25 mouse cellular contexts compared by ENCODE assay signal in the genomic region with DNA sequence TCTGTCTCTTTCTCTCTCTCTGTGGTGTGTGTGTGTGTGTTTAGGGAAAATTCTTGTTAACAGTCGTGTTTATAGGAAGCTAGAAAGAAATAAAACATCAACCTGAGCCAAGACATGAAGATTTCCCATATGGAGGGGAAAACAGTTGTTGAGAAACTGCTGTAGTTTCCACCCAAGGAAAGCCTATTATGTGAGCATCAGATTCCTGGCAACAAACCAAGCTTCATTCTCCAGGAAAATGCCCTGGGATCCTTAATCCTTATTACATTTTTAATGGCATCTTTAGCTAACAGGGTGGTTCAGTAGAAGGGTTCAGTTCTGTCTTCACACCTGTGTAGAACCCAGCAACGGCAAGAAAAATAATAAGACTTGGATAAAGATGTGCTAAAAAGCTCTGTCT. TPM values are rescaled to one million over a fixed set of nuclear protein-coding genes. Genes with fewer than 3 reads are reported as not detected.
DNase-seq lines count a peak whose midpoint lies in the region; ATAC-seq lines count a peak whose summit lies in the region.
"Had no signal": no experiment of that assay in that cellular context is flagged by ENCODE, and none has a peak within 500 bp of the region (broad histone marks: within the 10 kb centered on the region; RNA-seq: fewer than 3 reads in every experiment).

No protein-coding gene starts in this region.

- no peak overlapping the region for H3K4me3 ChIP-seq in forebrain, embryonic 14.5 days (ENCODE audit: low read depth, low read length)
- H3K4me3 ChIP-seq in forebrain, embryonic 13.5 days: no peak overlapping the region
- no peak overlapping the region for H3K4me3 ChIP-seq in midbrain, embryonic 14.5 days (replicated peaks; ENCODE audit: low read depth, low read length)
- H3K4me3 ChIP-seq in midbrain, embryonic 10.5 days: no peak overlapping the region
- H3K4me3 ChIP-seq: forebrain, embryonic 10.5 days; forebrain, embryonic 15.5 days; heart, adult 2 months; heart, embryonic 10.5 days; heart, embryonic 13.5 days; hindbrain, embryonic 15.5 days; intestine, embryonic 15.5 days had no signal

- no peak overlapping the region for H3K9ac ChIP-seq in forebrain, embryonic 14.5 days (ENCODE audit: low read length)
- H3K9ac ChIP-seq in forebrain, embryonic 13.5 days: no peak overlapping the region
- H3K9ac ChIP-seq in midbrain, embryonic 14.5 days (replicated peaks; ENCODE audit: low read length): no peak overlapping the region
- H3K9ac ChIP-seq: forebrain, embryonic 15.5 days; heart, embryonic 13.5 days; hindbrain, embryonic 15.5 days; intestine, embryonic 15.5 days had no signal

- no peak for ATAC-seq in forebrain, embryonic 14.5 days
- no peak for ATAC-seq in forebrain, embryonic 13.5 days
- no peak for ATAC-seq in midbrain, embryonic 14.5 days (ENCODE audit: low FRiP score, low TSS enrichment)
- ATAC-seq: forebrain, embryonic 15.5 days; intestine, embryonic 15.5 days had no signal

- no peaks in the 10 kb centered on the region for H3K27me3 ChIP-seq in forebrain, embryonic 14.5 days (replicated peaks; ENCODE audit: control insufficient read depth, insufficient read depth, low read length)
- no peaks in the 10 kb centered on the region for H3K27me3 ChIP-seq in forebrain, embryonic 13.5 days
- H3K27me3 ChIP-seq in midbrain, embryonic 14.5 days (ENCODE audit: control insufficient read depth, insufficient read depth, low read length): no peaks in the 10 kb centered on the region
- H3K27me3 ChIP-seq in midbrain, embryonic 10.5 days (ENCODE audit: low read depth, poor library complexity, severe bottlenecking): no peaks in the 10 kb centered on the region
- H3K27me3 ChIP-seq: CH12.LX; forebrain, embryonic 15.5 days; heart, embryonic 13.5 days; hindbrain, embryonic 15.5 days; intestine, embryonic 15.5 days had no signal

- H3K36me3 ChIP-seq in forebrain, embryonic 14.5 days (ENCODE audit: control insufficient read depth, insufficient read depth, low read length): no peaks in the 10 kb centered on the region
- no peaks in the 10 kb centered on the region for H3K36me3 ChIP-seq in forebrain, embryonic 13.5 days (ENCODE audit: poor library complexity, severe bottlenecking)
- no peaks in the 10 kb centered on the region for H3K36me3 ChIP-seq in midbrain, embryonic 14.5 days (ENCODE audit: control insufficient read depth, insufficient read depth, low read length)
- H3K36me3 ChIP-seq in midbrain, embryonic 10.5 days: no peaks in the 10 kb centered on the region
- H3K36me3 ChIP-seq: forebrain, embryonic 10.5 days; forebrain, embryonic 15.5 days; G1E; heart, embryonic 10.5 days; heart, embryonic 13.5 days; hindbrain, embryonic 15.5 days; intestine, embryonic 15.5 days had no signal

- peak; percentile 28 for DNase-seq in forebrain, embryonic 14.5 days (ENCODE audit: low spot score)
- DNase-seq in midbrain, embryonic 14.5 days: peak; percentile 32
- DNase-seq in midbrain, embryonic 10.5 days (ENCODE audit: low spot score): no peak
- peak; percentile 14 for DNase-seq in adipocyte (ENCODE audit: low spot score)
- no peak for DNase-seq in retina, postnatal 1 day
- DNase-seq: adrenal gland, adult 8-10 months; adrenal gland, postnatal 25 days; B cell, adult 2 months; cerebellum, adult 18-20 months; cerebellum, adult 9-10 months; cerebellum, postnatal 14 days; gastrocnemius, postnatal 10 days; gastrocnemius, postnatal 36 days; heart, adult 2 months; heart, postnatal 14 days; heart, postnatal 4 days had no signal

- H3K27ac ChIP-seq in forebrain, embryonic 14.5 days (ENCODE audit: low read depth, low read length): no peak overlapping the region
- no peak overlapping the region for H3K27ac ChIP-seq in forebrain, embryonic 13.5 days
- H3K27ac ChIP-seq in midbrain, embryonic 14.5 days (replicated peaks; ENCODE audit: low read depth, low read length): no peak overlapping the region
- H3K27ac ChIP-seq in midbrain, embryonic 10.5 days (replicated peaks): no peak overlapping the region
- H3K27ac ChIP-seq: forebrain, embryonic 10.5 days; forebrain, embryonic 15.5 days; heart, adult 2 months; heart, embryonic 10.5 days; heart, embryonic 13.5 days; hindbrain, embryonic 15.5 days; intestine, embryonic 15.5 days had no signal

- H3K4me2 ChIP-seq in forebrain, embryonic 14.5 days (ENCODE audit: low read length): no peak overlapping the region
- H3K4me2 ChIP-seq in forebrain, embryonic 13.5 days: no peak overlapping the region
- no peak overlapping the region for H3K4me2 ChIP-seq in midbrain, embryonic 14.5 days (ENCODE audit: low read length)
- H3K4me2 ChIP-seq: forebrain, embryonic 15.5 days; heart, embryonic 13.5 days; hindbrain, embryonic 15.5 days; intestine, embryonic 15.5 days had no signal

- H3K4me1 ChIP-seq in forebrain, embryonic 14.5 days (ENCODE audit: control insufficient read depth, insufficient read depth, low read length): no peaks in the 10 kb centered on the region
- no peaks in the 10 kb centered on the region for H3K4me1 ChIP-seq in forebrain, embryonic 13.5 days
- no peaks in the 10 kb centered on the region for H3K4me1 ChIP-seq in midbrain, embryonic 14.5 days (ENCODE audit: control insufficient read depth, insufficient read depth, low read length)
- no peaks in the 10 kb centered on the region for H3K4me1 ChIP-seq in midbrain, embryonic 10.5 days
- H3K4me1 ChIP-seq: forebrain, embryonic 10.5 days; forebrain, embryonic 15.5 days; heart, embryonic 10.5 days; heart, embryonic 13.5 days; hindbrain, embryonic 15.5 days; intestine, embryonic 15.5 days had no signal

- WGBS in forebrain, embryonic 14.5 days: 49% methylated on average over 2 of the region's 2 CpGs
- 70% methylated on average over 2 of the region's 2 CpGs for WGBS in forebrain, embryonic 13.5 days
- 80% methylated on average over 2 of the region's 2 CpGs for WGBS in midbrain, embryonic 14.5 days
- 86% methylated on average over 2 of the region's 2 CpGs for WGBS in midbrain, embryonic 10.5 days

- H3K9me3 ChIP-seq in forebrain, embryonic 14.5 days (replicated peaks; ENCODE audit: control insufficient read depth, low read length): no peaks in the 10 kb centered on the region
- no peaks in the 10 kb centered on the region for H3K9me3 ChIP-seq in forebrain, embryonic 13.5 days (replicated peaks)
- no peaks in the 10 kb centered on the region for H3K9me3 ChIP-seq in midbrain, embryonic 14.5 days (ENCODE audit: control insufficient read depth, low read length)
- H3K9me3 ChIP-seq in midbrain, embryonic 10.5 days (replicated peaks): no peaks in the 10 kb centered on the region
- H3K9me3 ChIP-seq: forebrain, embryonic 10.5 days; forebrain, embryonic 15.5 days; heart, embryonic 10.5 days; heart, embryonic 13.5 days; hindbrain, embryonic 15.5 days; intestine, embryonic 15.5 days had no signal

RNA-seq across cellular contexts. Expression of gene Mb21d2, which starts 36.8 kb away (rescaled TPM):
- polyA plus RNA-seq in forebrain, embryonic 14.5 days (2014; fragmentation: Nextera tagmentation; extraction: Ambion mirVana): 10.9 and 12.7 TPM in 2 replicates
- 4.4 and 5.4 TPM in 2 replicates for polyA plus RNA-seq in forebrain, embryonic 13.5 days (2015; fragmentation: Nextera tagmentation; extraction: Ambion mirVana)
- polyA plus RNA-seq in midbrain, embryonic 14.5 days (2014; fragmentation: Nextera tagmentation; extraction: Ambion mirVana): 18.0 TPM in 2 replicates
- 4.7 and 5.7 TPM in 2 replicates for polyA plus RNA-seq in midbrain, embryonic 10.5 days (2016; fragmentation: Nextera tagmentation; extraction: Ambion mirVana)
- polyA plus RNA-seq: G1E had no signal

Comparison
In these comparisons a context has a peak if more than half of its experiments do, and no peak if none do; other contexts are left out.
1. DNase-seq: peak in forebrain, embryonic 14.5 days (single experiment), midbrain, embryonic 14.5 days (single experiment) and adipocyte (single experiment); none in midbrain, embryonic 10.5 days (single experiment) and retina, postnatal 1 day (single experiment).